Mouse (Mus musculus) ovary, postnatal 14 days (tissue): ENCODE results near the gene Btn1a1.

Source experiments
- DNase-seq: peaks from one replicate; pipeline ENCODE4 v3.0.0; 2022; ENCODE audit warnings: low spot score

Btn1a1 gene

GRCm38 (mm10) chr13:23483153-23483552, 17.5 kb upstream of the Btn1a1 start:
- no peak for DNase-seq

GRCm38 (mm10) chr13:23475658-23476057, 10.0 kb upstream of the Btn1a1 start:
- DNase-seq: no peak

GRCm38 (mm10) chr13:23466911-23467310, 1.2 kb upstream of the Btn1a1 start:
- peak; percentile 33 for DNase-seq

- no peak for DNase-seq
Observed at GRCm38 (mm10) chr13:23466306-23466705, 605 bp upstream of the Btn1a1 start.

- no peak for DNase-seq
Observed at GRCm38 (mm10) chr13:23464841-23465366, 797 bp downstream of the Btn1a1 start.

- no peak for DNase-seq
Observed at GRCm38 (mm10) chr13:23464224-23464637, 1.5 kb downstream of the Btn1a1 start.

- peak; percentile 30 for DNase-seq
Observed at GRCm38 (mm10) chr13:23463381-23464223, 2.1 kb downstream of the Btn1a1 start.

- DNase-seq: no peak
Observed at GRCm38 (mm10) chr13:23462669-23463068, 3.0 kb downstream of the Btn1a1 start.

- no peak for DNase-seq
Observed at GRCm38 (mm10) chr13:23462063-23462462, 3.6 kb downstream of the Btn1a1 start.

GRCm38 (mm10) chr13:23459264-23459846, 6.3 kb downstream of the Btn1a1 start:
- no peak for DNase-seq

- no peak for DNase-seq
Observed at GRCm38 (mm10) chr13:23453926-23454325, 11.8 kb downstream of the Btn1a1 start.

GRCm38 (mm10) chr13:23453362-23453862, 12.3 kb downstream of the Btn1a1 start:
- DNase-seq: peak; percentile 67

- peak; percentile 68 for DNase-seq
Observed at GRCm38 (mm10) chr13:23450398-23450797, 15.3 kb downstream of the Btn1a1 start.

GRCm38 (mm10) chr13:23449235-23450095, 16.2 kb downstream of the Btn1a1 start:
- no peak for DNase-seq

- DNase-seq: no peak
Observed at GRCm38 (mm10) chr13:23448758-23449157, 16.9 kb downstream of the Btn1a1 start.

GRCm38 (mm10) chr13:23446498-23446952, 19.2 kb downstream of the Btn1a1 start:
- DNase-seq: peak; percentile 77

- peak; percentile 93 for DNase-seq
Observed at GRCm38 (mm10) chr13:23445561-23446320, 20.0 kb downstream of the Btn1a1 start.

- no peak for DNase-seq
Observed at GRCm38 (mm10) chr13:23445156-23445555, 20.5 kb downstream of the Btn1a1 start.

- DNase-seq: no peak
Observed at GRCm38 (mm10) chr13:23444451-23444850, 21.2 kb downstream of the Btn1a1 start.

- no peak for DNase-seq
Observed at GRCm38 (mm10) chr13:23439901-23440300, 25.8 kb downstream of the Btn1a1 start.

GRCm38 (mm10) chr13:23438521-23438920, 27.2 kb downstream of the Btn1a1 start:
- DNase-seq: peak; percentile 43
